Mouse (Mus musculus): ENCODE measurements at regions not wholly inside any gene's neighbourhood (a gene's known extent, or its start where the extent isn't known, plus 50 kb on each side); places are given as distances from the start of the nearest gene placed in this dataset.

DNA sequence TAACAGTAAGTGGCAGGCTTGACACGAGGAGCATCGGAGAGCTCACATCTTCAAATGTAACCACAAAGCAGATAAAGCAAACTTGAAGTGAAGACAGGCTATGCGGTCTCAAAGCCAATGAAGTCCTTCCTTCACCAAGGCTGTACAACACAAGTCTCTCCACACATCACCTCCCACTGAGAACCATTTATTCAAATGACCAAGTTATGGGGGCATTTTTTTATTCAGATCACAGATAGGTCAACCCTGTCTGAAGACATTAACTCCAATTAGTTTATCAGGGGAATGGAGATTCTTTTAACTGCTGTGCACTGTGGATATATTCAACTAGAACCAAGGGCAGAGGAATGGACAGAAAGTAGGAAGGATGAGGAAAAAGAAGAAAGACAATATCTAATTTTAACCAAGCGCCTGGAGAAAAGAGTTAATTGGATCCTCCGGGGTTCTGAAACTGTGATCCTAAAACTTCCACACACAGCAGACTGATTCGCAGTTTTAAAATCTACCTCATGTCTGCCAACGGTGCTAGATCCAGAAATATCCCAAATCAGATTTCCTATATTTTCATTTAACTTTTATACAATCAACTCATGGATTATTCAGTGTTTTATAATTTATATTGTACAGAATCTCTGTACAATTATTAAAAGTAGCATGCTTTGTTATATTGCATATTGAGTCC, 444.8 kb downstream of the Basp1 start:
- TF ChIP-seq CTCF (conservative IDR thresholded peaks at IDR 0.05; ENCODE audit: low read length) (no peak), NANOG (IDR thresholded peaks at IDR 0.05; ENCODE audit: borderline replicate concordance, low read length) (no peak)
